Mouse (Mus musculus) 3T3-L1 (cell line): ENCODE data around the gene Gjd2.

Experiments used
- DNase-seq: peaks from one replicate; pipeline ENCODE4 v3.0.0-alpha.2; 2015; ENCODE audit warnings: low read depth, low spot score

The Gjd2 gene

DNA sequence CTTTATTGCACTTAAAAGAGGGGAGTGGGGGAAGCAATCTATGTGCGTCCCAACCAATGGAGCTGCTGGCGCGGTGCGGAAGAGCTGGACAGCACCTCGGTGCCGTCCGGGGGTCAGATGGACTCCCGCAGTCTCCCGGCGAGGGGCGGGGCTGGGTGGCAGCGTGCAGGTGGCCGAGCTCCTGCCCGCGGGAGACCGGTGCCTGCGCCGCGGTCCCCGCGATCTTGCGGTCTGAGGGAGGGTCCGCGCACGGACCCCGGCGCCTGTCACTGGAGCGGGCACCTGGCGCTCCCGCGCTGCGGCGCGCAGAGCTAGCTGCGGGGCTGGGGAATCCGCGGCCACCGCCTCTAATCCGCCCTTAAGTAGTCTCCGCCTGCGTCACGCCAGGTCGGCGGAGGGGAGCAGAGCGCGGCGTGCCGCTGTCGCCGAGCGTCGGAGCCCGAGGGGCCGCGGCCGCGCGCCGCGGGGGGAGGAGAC is at the start of gene Gjd2:
Gene Gjd2, minus strand, starts transcription at position 325 of the 477 bp plus-strand sequence.
- DNase-seq, result no peak

GRCm38 (mm10) chr2:114060071-114060591 is 46.7 kb upstream of the Gjd2 start:
- no peak for DNase-seq

DNA sequence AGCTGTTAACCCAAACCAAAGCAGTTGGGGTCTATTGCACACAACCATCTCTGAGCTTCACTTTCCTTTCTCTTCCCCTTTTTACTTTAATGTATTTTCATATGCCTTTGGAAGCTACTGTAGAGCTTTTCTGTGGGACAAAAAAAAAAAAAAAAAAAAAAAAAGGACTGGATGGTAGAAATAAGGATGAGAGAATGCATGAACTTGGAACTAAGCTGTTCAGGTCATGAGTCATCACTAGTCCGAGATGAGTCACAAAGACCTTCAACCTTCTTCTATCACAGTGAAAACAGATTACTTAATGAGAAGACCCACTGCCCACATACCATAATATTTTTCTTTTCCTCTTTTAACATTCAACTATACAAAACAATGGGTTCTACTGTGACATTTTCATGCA is 46.2 kb upstream of the Gjd2 start:
- no peak for DNase-seq

DNA sequence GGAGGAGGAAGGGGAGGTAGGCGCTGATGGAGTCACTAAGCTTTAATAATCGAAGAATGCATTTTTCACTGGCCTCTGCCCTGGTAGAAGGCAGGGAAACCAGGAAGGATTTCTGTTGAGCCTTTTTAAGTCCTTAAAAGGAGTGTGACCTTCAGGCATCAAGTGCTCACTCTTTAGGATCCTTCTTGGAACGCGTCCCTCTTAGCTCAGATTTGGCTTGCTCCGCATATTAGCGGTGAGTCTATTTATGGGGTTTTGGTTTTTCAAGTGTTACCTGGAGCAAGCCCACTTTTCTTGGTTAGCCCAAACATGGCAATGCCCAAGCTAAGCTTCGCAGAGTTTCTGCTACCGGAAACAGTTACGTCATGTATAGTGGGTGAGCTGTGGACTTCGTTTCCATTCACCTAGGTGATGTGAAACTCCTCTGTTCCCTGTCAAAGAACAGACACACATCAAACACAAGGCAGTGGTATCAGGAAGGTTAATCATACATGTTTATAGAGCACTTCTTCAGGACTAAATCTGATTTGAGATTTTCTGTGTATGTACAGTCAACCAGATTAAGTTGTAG is 44.9 kb upstream of the Gjd2 start:
- no peak for DNase-seq

- DNase-seq, result no peak
Measured at GRCm38 (mm10) chr2:114057303-114057853, 44.0 kb upstream of the Gjd2 start.

DNA sequence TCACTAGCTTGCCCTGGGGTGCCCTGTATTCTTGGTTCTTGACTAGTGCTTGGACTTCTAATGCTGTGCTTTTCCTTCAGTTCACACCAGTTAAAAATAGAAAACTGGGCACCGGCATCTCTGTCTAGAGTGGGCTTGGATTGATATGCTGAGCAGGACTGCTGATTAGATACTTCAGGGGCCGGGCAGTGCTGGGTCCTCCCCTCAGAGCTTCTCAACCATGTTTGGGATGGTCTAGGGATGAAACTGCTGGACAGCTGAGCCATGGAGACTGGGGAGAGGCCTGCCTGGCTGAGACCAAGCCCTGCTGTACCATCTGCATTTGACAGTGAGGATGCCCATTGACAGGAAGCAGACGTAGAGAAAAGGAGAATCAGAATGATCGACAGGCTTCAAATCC is 40.7 kb upstream of the Gjd2 start:
- DNase-seq, result no peak

DNA sequence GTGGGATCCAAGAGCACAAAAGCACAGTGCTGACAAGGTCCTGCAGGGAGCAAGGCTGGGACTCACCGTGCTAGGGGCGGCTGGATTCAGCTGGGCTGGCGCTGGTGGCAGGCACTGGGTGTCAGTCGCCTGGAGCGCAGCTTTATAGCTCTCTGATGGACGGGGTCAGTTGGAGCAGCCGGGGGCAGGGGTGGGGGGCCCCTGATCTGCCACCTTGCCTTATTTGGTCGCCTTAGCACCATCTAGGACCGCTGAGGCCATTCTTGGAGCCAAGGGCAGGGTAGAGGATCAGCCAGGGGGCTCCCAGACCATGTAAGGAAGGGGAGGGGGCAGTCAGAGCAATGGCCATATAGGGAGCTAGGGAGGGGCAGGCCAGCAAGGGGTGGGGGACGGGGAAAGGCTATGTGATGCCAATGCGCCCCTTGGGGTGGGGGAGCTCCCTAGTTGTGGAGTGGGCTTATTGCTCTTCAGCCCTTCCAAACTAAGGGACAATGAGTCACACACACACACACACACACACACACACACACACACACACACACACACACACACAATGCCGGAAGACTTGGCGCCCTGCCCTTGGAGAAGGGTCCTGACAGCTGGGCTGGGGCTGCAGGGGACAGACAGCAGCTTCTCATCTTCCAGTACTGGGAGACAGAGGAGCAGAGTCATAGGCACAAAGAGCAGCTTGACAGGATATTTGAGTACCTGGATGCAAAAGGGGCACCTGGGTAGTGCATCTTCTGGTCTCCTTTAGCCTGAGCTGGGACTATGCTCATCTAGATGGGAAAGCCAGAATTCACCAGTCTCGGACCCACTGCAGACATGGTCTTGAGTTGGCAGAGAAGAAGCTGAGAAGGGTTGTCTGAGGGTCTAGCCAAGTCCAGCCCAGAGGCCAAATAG is 39.5 kb upstream of the Gjd2 start, which contains the start of gene Actc1:
Gene Actc1, minus strand, starts transcription at position 853 of the 903 bp plus-strand sequence.
- DNase-seq, result no peak

GRCm38 (mm10) chr2:114051871-114052241 is 38.4 kb upstream of the Gjd2 start:
- no peak for DNase-seq

DNA sequence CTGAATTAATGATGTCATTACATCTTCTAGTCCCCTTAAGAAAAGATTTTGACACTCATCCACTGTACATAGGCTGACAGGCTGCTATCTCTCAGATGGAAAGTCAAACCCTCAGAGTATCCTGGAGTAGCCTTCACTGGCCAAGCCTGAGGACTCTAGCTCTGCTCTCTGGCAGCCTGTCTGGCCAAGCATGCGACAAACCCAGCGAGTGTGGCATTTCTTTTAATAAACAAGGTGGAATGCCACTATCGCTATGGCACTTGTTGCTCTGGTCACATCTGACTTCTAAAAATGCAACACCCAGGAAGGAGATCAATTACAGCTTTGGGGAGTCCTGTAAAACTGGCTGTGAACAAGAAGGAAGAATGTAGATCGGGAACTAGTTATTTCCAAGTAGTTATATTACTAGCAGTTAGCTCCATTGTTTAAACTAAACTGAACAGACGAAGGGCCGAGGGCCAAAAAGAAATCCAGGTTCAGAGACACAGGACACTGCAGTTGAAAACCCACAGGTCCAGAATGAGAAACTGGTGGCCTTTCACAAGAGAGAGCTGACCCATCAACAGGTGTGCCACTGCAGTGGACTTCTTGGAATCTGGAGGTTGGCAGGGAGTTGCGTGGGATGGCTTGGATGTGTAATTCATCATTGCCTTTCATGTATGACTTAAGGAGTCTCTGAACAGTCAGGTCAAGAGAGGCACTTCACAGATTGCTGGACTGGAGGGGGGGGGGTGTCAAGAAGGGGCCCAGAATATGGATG is 37.9 kb upstream of the Gjd2 start:
- DNase-seq, result no peak

DNA sequence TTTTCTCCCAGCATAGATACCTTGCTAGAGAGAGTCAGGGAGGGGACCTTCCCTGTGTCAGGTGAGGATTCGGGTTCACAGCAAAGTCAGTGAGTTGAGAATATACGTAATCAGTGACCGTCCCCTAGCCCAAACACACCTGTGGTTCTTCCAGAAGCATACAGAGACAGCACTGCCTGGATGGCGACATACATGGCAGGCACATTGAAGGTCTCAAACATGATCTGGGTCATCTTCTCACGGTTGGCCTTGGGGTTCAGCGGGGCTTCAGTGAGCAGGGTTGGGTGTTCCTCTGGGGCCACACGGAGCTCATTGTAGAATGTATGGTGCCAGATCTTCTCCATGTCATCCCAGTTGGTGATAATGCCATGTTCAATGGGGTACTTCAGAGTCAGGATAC is 36.7 kb upstream of the Gjd2 start:
- DNase-seq, result no peak

DNA sequence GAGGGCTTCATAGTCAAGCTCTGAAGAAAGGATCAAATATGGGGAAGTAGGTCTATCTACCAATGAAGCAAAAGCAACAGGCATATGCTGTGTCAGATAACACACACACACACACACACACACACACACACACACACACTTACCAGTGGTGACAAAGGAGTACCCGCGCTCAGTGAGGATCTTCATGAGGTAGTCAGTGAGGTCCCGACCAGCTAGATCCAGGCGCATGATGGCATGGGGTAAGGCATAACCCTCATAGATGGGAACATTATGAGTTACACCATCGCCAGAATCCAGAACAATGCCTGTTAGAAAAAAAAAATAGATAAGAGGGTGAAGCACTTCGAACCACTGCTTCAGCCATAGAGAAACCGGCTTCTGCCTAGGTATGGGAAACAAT is 36.0 kb upstream of the Gjd2 start:
- no peak for DNase-seq

GRCm38 (mm10) chr2:114047960-114048611 is 34.7 kb upstream of the Gjd2 start:
- DNase-seq, result peak; percentile 34

GRCm38 (mm10) chr2:114046151-114046664 is 32.8 kb upstream of the Gjd2 start:
- DNase-seq, result no peak

- DNase-seq, result no peak
Measured at GRCm38 (mm10) chr2:114037926-114038325, 24.5 kb upstream of the Gjd2 start.

- no peak for DNase-seq
Measured at GRCm38 (mm10) chr2:114032259-114032658, 18.8 kb upstream of the Gjd2 start.

DNA sequence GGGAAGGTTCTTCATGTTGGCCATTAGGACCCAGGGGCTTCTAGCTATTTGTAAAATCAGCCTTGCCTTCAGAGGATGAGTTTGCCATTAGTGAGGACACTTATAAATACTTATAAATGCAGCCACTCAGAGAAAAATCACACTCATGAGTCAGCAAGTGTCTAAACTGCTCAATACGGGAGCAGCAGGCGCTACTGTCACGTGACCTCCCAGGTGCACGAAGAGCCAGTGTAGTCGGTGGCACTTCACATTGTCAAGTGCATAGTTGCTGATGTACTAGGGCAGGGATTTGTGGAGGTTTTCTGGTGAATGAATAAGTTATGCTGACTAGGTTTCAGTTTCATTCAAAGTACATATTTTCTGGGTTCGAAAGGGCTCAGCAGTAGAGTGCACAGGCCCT is 10.0 kb upstream of the Gjd2 start:
- DNase-seq, result no peak

GRCm38 (mm10) chr2:114020210-114020563 is 6.8 kb upstream of the Gjd2 start:
- no peak for DNase-seq

DNA sequence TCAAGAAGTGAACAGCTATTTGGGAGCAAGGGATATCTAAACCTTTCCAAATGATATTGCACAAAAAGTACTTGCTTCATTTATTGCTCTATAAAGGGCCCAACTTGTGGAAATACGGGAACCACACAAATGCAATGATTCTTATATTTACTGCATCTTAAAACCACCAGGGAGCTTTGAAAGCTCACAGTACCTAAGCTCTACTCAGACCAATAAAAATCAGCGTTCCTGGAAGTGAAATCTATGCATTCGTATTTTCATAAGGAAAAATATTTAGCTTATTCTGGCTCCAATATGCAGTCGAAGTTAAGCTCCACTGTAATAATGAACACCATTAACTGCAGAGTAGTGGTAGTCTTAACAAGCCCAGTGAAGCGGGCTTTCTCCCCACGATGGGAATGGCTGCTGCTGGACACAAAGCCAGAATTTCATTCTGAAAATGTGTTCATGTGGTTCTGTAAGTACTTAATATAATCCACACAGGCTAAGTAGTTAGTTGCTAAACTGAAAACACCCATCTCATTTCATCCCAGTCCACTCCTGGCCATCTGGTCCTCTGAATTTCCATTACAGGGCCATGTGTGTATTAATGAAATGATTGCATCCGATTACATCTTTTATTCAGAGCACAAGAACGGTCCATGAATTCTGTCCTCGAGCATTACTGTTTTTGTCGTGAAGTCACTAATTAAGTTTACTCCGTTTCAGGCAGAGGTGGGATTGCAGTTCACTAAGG is 6.2 kb upstream of the Gjd2 start:
- DNase-seq, result no peak

- no peak for DNase-seq
Measured at GRCm38 (mm10) chr2:114018136-114018535, 4.7 kb upstream of the Gjd2 start.

- no peak for DNase-seq
Measured at GRCm38 (mm10) chr2:114014839-114015238, 1.4 kb upstream of the Gjd2 start.
